Mouse (Mus musculus) bone marrow, adult 2 months (tissue): ENCODE measurements around the gene Aqp11.

Source experiments
- CTCF ChIP-seq: fragments of 200-500 bp; IDR thresholded peaks from 2 replicates; pipeline ENCODE4 v1.5.1; 2011; ENCODE audit warnings: low read length, control low read depth; ENCODE audit not compliant: control insufficient read depth, insufficient read depth
- POLR2A ChIP-seq: fragments of 200-500 bp; IDR thresholded peaks from 2 replicates; pipeline ENCODE4 v1.6.1; 2011; ENCODE audit warnings: low read depth, mild to moderate bottlenecking, control low read depth, low read length, borderline replicate concordance; ENCODE audit not compliant: control insufficient read depth

GRCm38 (mm10) chr7:97687831-97688230 lies 50.3 kb downstream of the Aqp11 start:
- TF ChIP-seq POLR2A (no peak), CTCF (no peak)
